Comparison of ENCODE assay signal across 8 mouse cellular contexts in the genomic region with DNA sequence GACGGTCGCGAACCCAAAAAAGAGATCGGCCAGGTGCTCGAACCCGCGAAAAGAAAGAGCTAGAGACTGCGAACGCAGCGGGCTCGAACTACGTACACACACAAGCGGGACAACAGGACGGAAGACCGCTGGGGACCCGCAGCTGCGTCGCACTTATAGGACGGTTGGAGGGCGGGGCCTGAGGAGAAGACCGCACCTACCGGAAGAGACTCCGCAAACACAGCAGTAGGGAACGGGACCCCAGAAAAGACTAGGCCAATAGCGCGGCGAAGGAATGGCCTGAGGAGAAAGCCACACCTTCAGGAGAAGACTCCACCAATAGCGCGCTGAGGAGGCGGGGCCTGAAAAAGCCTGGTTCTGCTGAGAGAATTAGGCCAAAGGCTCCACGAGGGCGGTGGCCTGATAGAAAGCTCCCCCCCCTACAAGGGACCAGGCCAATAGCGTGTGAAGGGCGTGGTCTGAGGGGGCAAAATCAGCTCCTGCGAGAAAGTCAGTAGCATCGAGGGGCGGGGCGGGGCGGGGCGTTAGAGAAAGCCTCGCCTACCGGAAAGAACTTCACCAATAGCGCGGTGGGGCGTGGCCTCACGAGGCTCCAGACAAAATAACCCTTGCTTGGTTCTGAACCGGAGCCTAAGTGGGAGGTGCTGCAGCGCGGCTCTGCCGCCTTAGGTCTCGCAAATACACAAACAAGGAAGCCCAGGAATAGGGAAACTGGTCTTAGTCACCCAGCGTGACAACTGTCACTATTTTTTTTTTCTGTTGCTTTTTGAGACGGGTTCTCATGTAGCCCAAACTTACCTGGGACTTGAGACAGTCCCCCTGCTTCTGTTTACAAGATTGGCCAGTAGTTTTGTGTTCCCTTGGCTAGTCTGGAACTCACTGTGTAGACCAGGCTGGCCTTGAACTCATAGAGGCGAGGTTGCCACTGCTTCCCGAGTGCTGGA. TPM values are rescaled to one million over a fixed set of nuclear protein-coding genes. Genes with fewer than 3 reads are reported as not detected.
DNase-seq lines count a peak whose midpoint lies in the region; ATAC-seq and TF ChIP-seq lines count a peak whose summit lies in the region.

Gene Arrdc2 (minus strand): TSS at position 313 of the 944 bp plus-strand sequence.

- H3K9me3 ChIP-seq in erythroblast, embryonic 14.5 days (ENCODE audit: control insufficient read depth, low read length): no peaks in the 10 kb centered on the region
- H3K9me3 ChIP-seq in heart, embryonic 11.5 days (replicated peaks; ENCODE audit: control insufficient read depth, low read length): no peaks in the 10 kb centered on the region
- no peaks in the 10 kb centered on the region for H3K9me3 ChIP-seq in kidney, embryonic 16.5 days (ENCODE audit: low read length)

- 2% methylated on average over 55 of the region's 55 CpGs for WGBS in heart, embryonic 11.5 days (ENCODE audit: insufficient replicate concordance)
- 2% methylated on average over 55 of the region's 55 CpGs for WGBS in kidney, embryonic 16.5 days
- 2% methylated on average over 54 of the region's 55 CpGs for WGBS in liver, adult 2 months

- peak within 1 kb of the TSS; percentile 91 for H3K4me2 ChIP-seq in heart, embryonic 11.5 days
- H3K4me2 ChIP-seq in kidney, embryonic 16.5 days (replicated peaks; ENCODE audit: low read depth, low read length): peak within 1 kb of the TSS; percentile 89
- H3K4me2 ChIP-seq in myocyte (ENCODE audit: low read depth): peak within 1 kb of the TSS; percentile 93

- peak within 1 kb of the TSS; percentile 49 for H3K4me3 ChIP-seq in C2C12 (ENCODE audit: insufficient read depth, poor library complexity, severe bottlenecking)
- H3K4me3 ChIP-seq in erythroblast, embryonic 14.5 days (replicated peaks): peak within 1 kb of the TSS; percentile 90
- H3K4me3 ChIP-seq in heart, embryonic 11.5 days (ENCODE audit: low read depth, low read length): peak within 1 kb of the TSS; percentile 78
- H3K4me3 ChIP-seq in kidney, embryonic 16.5 days (ENCODE audit: low read length): peak within 1 kb of the TSS; percentile 76
- H3K4me3 ChIP-seq in liver, adult 2 months (ENCODE audit: insufficient read depth, low read depth, low read length): peak within 1 kb of the TSS; percentile 82
- peak within 1 kb of the TSS; percentile 50 for H3K4me3 ChIP-seq in myocyte

- H3ac ChIP-seq in C2C12 (ENCODE audit: control insufficient read depth, insufficient read length, low read depth) (peak within 1 kb of the TSS; percentile 87), myocyte (ENCODE audit: control insufficient read depth, insufficient read length) (peak within 1 kb of the TSS; percentile 64)

- peaks cover 6% of the 10 kb centered on the region for H3K27me3 ChIP-seq in C2C12 (ENCODE audit: control insufficient read depth, insufficient read depth, insufficient read length)
- H3K27me3 ChIP-seq in erythroblast, embryonic 14.5 days (ENCODE audit: control insufficient read depth): no peaks in the 10 kb centered on the region
- H3K27me3 ChIP-seq in heart, embryonic 11.5 days (ENCODE audit: control insufficient read depth, insufficient read depth, low read length): peaks cover 16% of the 10 kb centered on the region
- H3K27me3 ChIP-seq in kidney, embryonic 16.5 days (ENCODE audit: insufficient read depth, low read length): no peaks in the 10 kb centered on the region
- H3K27me3 ChIP-seq in liver, adult 2 months (ENCODE audit: control insufficient read depth, insufficient read depth, low read length): no peaks in the 10 kb centered on the region
- no peaks in the 10 kb centered on the region for H3K27me3 ChIP-seq in myocyte (ENCODE audit: control insufficient read depth, insufficient read depth, insufficient read length)
- no peaks in the 10 kb centered on the region for H3K27me3 ChIP-seq in splenic B cell, adult 2 months (ENCODE audit: control insufficient read depth, insufficient read depth, low read length, poor library complexity, severe bottlenecking)

- ATAC-seq in heart, embryonic 11.5 days (replicated peaks; ENCODE audit: insufficient number of reproducible peaks, low FRiP score, low TSS enrichment): peak; percentile 93
- ATAC-seq in kidney, embryonic 16.5 days (ENCODE audit: low FRiP score, low TSS enrichment): peak; percentile 98

- peak within 1 kb of the TSS; percentile 84 for H3K9ac ChIP-seq in heart, embryonic 11.5 days (ENCODE audit: low read depth, low read length)
- H3K9ac ChIP-seq in kidney, embryonic 16.5 days (replicated peaks; ENCODE audit: low read length): peak within 1 kb of the TSS; percentile 90
- peak within 1 kb of the TSS; percentile 94 for H3K9ac ChIP-seq in liver, adult 2 months (ENCODE audit: low read depth, low read length)

- TF ChIP-seq POLR2A in brain, embryonic 14.5 days (IDR thresholded peaks at IDR 0.05; ENCODE audit: borderline replicate concordance, extremely low read depth, insufficient read depth, insufficient read length, poor library complexity, severe bottlenecking): peak; percentile 63; the same call in 1 of the 2 replicates
- peak; percentile 100 for TF ChIP-seq POLR2A in liver, adult 2 months (IDR thresholded peaks at IDR 0.05; ENCODE audit: extremely low read depth, insufficient read depth, low read length)
- peak; percentile 99 for TF ChIP-seq POLR2A in myocyte (IDR thresholded peaks at IDR 0.05; ENCODE audit: insufficient read length, low read depth)

- TF ChIP-seq CTCF in C2C12 (IDR thresholded peaks at IDR 0.05; ENCODE audit: control insufficient read depth, insufficient read depth, insufficient read length): no peak
- TF ChIP-seq CTCF in brain, embryonic 14.5 days (IDR thresholded peaks at IDR 0.05; ENCODE audit: borderline replicate concordance, extremely low read depth, insufficient read depth, insufficient read length): no peak
- TF ChIP-seq CTCF in liver, adult 2 months (IDR thresholded peaks at IDR 0.05; ENCODE audit: low read depth, low read length): no peak

- H3K27ac ChIP-seq in heart, embryonic 11.5 days (ENCODE audit: low read depth, low read length): peak within 1 kb of the TSS; percentile 91
- peak within 1 kb of the TSS; percentile 88 for H3K27ac ChIP-seq in kidney, embryonic 16.5 days (ENCODE audit: low read length)
- peak within 1 kb of the TSS; percentile 91 for H3K27ac ChIP-seq in liver, adult 2 months (replicated peaks; ENCODE audit: insufficient read depth, low read depth, low read length)

- peaks cover 90% of the 10 kb centered on the region for H3K4me1 ChIP-seq in erythroblast, embryonic 14.5 days (ENCODE audit: control insufficient read depth)
- peaks cover 4% of the 10 kb centered on the region for H3K4me1 ChIP-seq in heart, embryonic 11.5 days (ENCODE audit: control insufficient read depth, insufficient read depth, low read length)
- H3K4me1 ChIP-seq in kidney, embryonic 16.5 days (ENCODE audit: insufficient read depth, low read length): peaks cover 23% of the 10 kb centered on the region
- H3K4me1 ChIP-seq in liver, adult 2 months (ENCODE audit: control insufficient read depth, insufficient read depth, low read length): peaks cover 8% of the 10 kb centered on the region

- H3K36me3 ChIP-seq in C2C12 (ENCODE audit: control insufficient read depth, insufficient read depth) (no peaks in the 10 kb centered on the region), myocyte (ENCODE audit: control insufficient read depth, insufficient read depth) (no peaks in the 10 kb centered on the region)
- peaks cover 54% of the 10 kb centered on the region for H3K36me3 ChIP-seq in erythroblast, embryonic 14.5 days (ENCODE audit: control insufficient read depth)
- H3K36me3 ChIP-seq in heart, embryonic 11.5 days (ENCODE audit: control insufficient read depth, insufficient read depth, low read length): 0 out of 2 replicates have a peak, but pooled peaks cover 3% of the 10 kb centered on the region
- 0 out of 2 replicates have a peak, but pooled peaks cover 3% of the 10 kb centered on the region for H3K36me3 ChIP-seq in kidney, embryonic 16.5 days (ENCODE audit: insufficient read depth, low read length)
- H3K36me3 ChIP-seq in liver, adult 2 months (ENCODE audit: control insufficient read depth, insufficient read depth, low read length): peaks cover 2% of the 10 kb centered on the region; the same call in 1 of the 2 replicates
- 0 out of 2 replicates have a peak, but pooled peaks cover 1% of the 10 kb centered on the region for H3K36me3 ChIP-seq in splenic B cell, adult 2 months (ENCODE audit: control insufficient read depth, insufficient read depth, low read length, poor library complexity, severe bottlenecking)

- H3K79me2 ChIP-seq in C2C12 (ENCODE audit: control insufficient read depth, insufficient read depth): no peaks in the 10 kb centered on the region
- no peaks in the 10 kb centered on the region for H3K79me2 ChIP-seq in liver, adult 2 months (ENCODE audit: control insufficient read depth, insufficient read depth, low read length)
- no peaks in the 10 kb centered on the region for H3K79me2 ChIP-seq in myocyte (ENCODE audit: control insufficient read depth, insufficient read depth)

- H3K79me3 ChIP-seq in C2C12 (ENCODE audit: low read depth): peaks cover 2% of the 10 kb centered on the region

- peak; percentile 100 for DNase-seq in brain, embryonic 14.5 days (ENCODE audit: low read depth)
- peak; percentile 99 for DNase-seq in liver, adult 2 months (ENCODE audit: extremely low read depth, low read depth, low spot score)
- DNase-seq in splenic B cell, adult 2 months (ENCODE audit: low read depth, low spot score): peak; percentile 100

TF ChIP-seq in C2C12, 6 proteins besides CTCF, POLR2A, EP300 and RAD21 (continues in another document):
- TF ChIP-seq USF1 (IDR thresholded peaks at IDR 0.05; ENCODE audit: low read depth): no peak
- TF ChIP-seq MYOG (IDR thresholded peaks at IDR 0.05; ENCODE audit: control insufficient read depth, extremely low read depth, insufficient read length): no peak
- no peak for TF ChIP-seq FOSL1 (IDR thresholded peaks at IDR 0.05; ENCODE audit: insufficient read depth, low read length, poor library complexity, severe bottlenecking)
- no peak for TF ChIP-seq CEBPB (IDR thresholded peaks at IDR 0.05; ENCODE audit: low read depth)

TF ChIP-seq in myocyte, 11 proteins besides CTCF, POLR2A, EP300 and RAD21 (continues in another document):
- no peak for TF ChIP-seq USF1 (IDR thresholded peaks at IDR 0.05; ENCODE audit: low read depth)
- no peak for TF ChIP-seq TCF3 (IDR thresholded peaks at IDR 0.05; ENCODE audit: insufficient read length, low read depth)
- no peak for TF ChIP-seq CEBPB (IDR thresholded peaks at IDR 0.05; ENCODE audit: insufficient read depth, poor library complexity, severe bottlenecking)
- TF ChIP-seq REST (IDR thresholded peaks at IDR 0.05; ENCODE audit: insufficient read depth, insufficient read length): no peak
- TF ChIP-seq MAX (IDR thresholded peaks at IDR 0.05; ENCODE audit: low read depth): no peak

RNA-seq across cellular contexts. Expression of gene Arrdc2, which starts in this region (rescaled TPM):
- polyA plus RNA-seq in C2C12 (2012; fragmentation: generic; extraction: Trizol): 4.4 TPM
- polyA plus RNA-seq in brain, embryonic 14.5 days (2012; rRNA removed): 27.2 and 38.6 TPM in 2 replicates
- 28.7 and 50.4 TPM in 2 replicates for polyA plus RNA-seq in erythroblast, embryonic 14.5 days (2012)
- polyA plus RNA-seq in heart, embryonic 11.5 days (2014; fragmentation: Nextera tagmentation; extraction: Ambion mirVana): 2.4 and 3.2 TPM in 2 replicates
- polyA plus RNA-seq in kidney, embryonic 16.5 days (2015; fragmentation: Nextera tagmentation; extraction: Ambion mirVana): 6.7 and 7.0 TPM in 2 replicates
- total RNA-seq in liver, adult 2 months (2014; rRNA removed): 15.6 and 33.8 TPM in 2 replicates
- polyA plus RNA-seq in liver, adult 2 months (2012; rRNA removed): 25.7 and 29.5 TPM in 2 replicates
- polyA plus RNA-seq in myocyte (2012; fragmentation: generic; extraction: Trizol): 5.8 TPM

Comparison
In these comparisons a context has a peak if more than half of its experiments do, and no peak if none do; other contexts are left out.
1. Peak in every context shown above with its lines: DNase-seq, ATAC-seq, H3K4me3 ChIP-seq and H3K27ac ChIP-seq.